Mouse (Mus musculus) hindbrain, embryonic 16.5 days (tissue): ENCODE results near the gene Acyp1. TPM values are rescaled to one million over a fixed set of nuclear protein-coding genes. Genes with fewer than 3 reads are reported as not detected.

Experiments used
- ATAC-seq: fragments of 200-750 bp; cut with Nextera tagmentation; 2 replicates; pipeline ENCODE4 v1.8.0; 2017; ENCODE audit warnings: moderate TSS enrichment, moderate library complexity
- H3K27ac ChIP-seq: fragments of 300-500 bp; sonication (generic); 2 replicates; pipeline ENCODE4 v1.5.1; 2014; ENCODE audit warnings: low read depth, mild to moderate bottlenecking, control low read depth, low read length, moderate library complexity
- H3K27me3 ChIP-seq: fragments of 300-500 bp; sonication (generic); replicated peaks from 2 replicates; pipeline ENCODE4 v1.6.1; 2014; ENCODE audit warnings: low read length; ENCODE audit not compliant: control insufficient read depth, insufficient read depth
- H3K36me3 ChIP-seq: fragments of 300-500 bp; sonication (generic); 2 replicates; pipeline ENCODE4 v1.6.1; 2014; ENCODE audit warnings: mild to moderate bottlenecking, low read length, moderate library complexity, mixed read lengths; ENCODE audit not compliant: control insufficient read depth, insufficient read depth
- H3K4me1 ChIP-seq: fragments of 300-500 bp; sonication (generic); 2 replicates; pipeline ENCODE4 v1.6.1; 2014; ENCODE audit warnings: low read depth, low read length; ENCODE audit not compliant: control insufficient read depth, insufficient read depth
- H3K4me2 ChIP-seq: fragments of 300-500 bp; sonication (generic); 2 replicates; pipeline ENCODE4 v1.6.1; 2014; ENCODE audit warnings: mild to moderate bottlenecking, low read length, control low read depth, moderate library complexity
- H3K4me3 ChIP-seq: fragments of 300-500 bp; sonication (generic); 2 replicates; pipeline ENCODE4 v1.5.1; 2014; ENCODE audit warnings: mild to moderate bottlenecking, low read length, control low read depth, moderate library complexity
- H3K9ac ChIP-seq: fragments of 300-500 bp; sonication (generic); 2 replicates; pipeline ENCODE4 v1.6.1; 2014; ENCODE audit warnings: low read depth, mild to moderate bottlenecking, control low read depth, low read length, moderate library complexity
- H3K9me3 ChIP-seq: fragments of 300-500 bp; sonication (generic); 2 replicates; pipeline ENCODE4 v1.6.1; 2014; ENCODE audit warnings: mild to moderate bottlenecking, low read length, moderate library complexity; ENCODE audit not compliant: control insufficient read depth
- WGBS: fragments of 180-500 bp; shearing (Covaris S2); extraction: QIAGEN DNeasy Blood & Tissue Kit; methylation state at CpG from one replicate; pipeline ENCODE4 v1.1.7; 2014; 5-methylcytosine and 5-hydroxymethylcytosine counted together
- polyA plus RNA-seq: library from polyadenylated mRNA; unstranded; fragments of >200 nt; fragmentation: Nextera tagmentation; extraction: Ambion mirVana; gene quantifications from 2 replicates; pipeline ENCODE4 v1.2.1, GENCODE M21; 2015

Gene Acyp1
- polyA plus RNA-seq, 1 experiment from 2014 or later = 58.4 TPM

GRCm38 (mm10) chr12:85298127-85298834 lies 10.0 kb upstream of the Acyp1 start:
- Histone ChIP-seq H3K36me3 (peaks cover 24% of the 10 kb centered on the region), H3K4me2 (no peak overlapping the region), H3K27ac (no peak overlapping the region), H3K27me3 (no peaks in the 10 kb centered on the region), H3K4me1 (no peaks in the 10 kb centered on the region), H3K9ac (no peak overlapping the region), H3K9me3 (peaks cover 5% of the 10 kb centered on the region; the same call in 1 of the 2 replicates), H3K4me3 (no peak overlapping the region)
- ATAC-seq = no peak
- WGBS = 80% methylated on average over 11 of the region's 11 CpGs

- Histone ChIP-seq H3K27me3 (no peaks in the 10 kb centered on the region), H3K9ac (no peak overlapping the region), H3K9me3 (peaks cover 5% of the 10 kb centered on the region; the same call in 1 of the 2 replicates), H3K4me2 (no peak overlapping the region), H3K36me3 (peaks cover 20% of the 10 kb centered on the region), H3K4me1 (no peaks in the 10 kb centered on the region), H3K4me3 (no peak overlapping the region), H3K27ac (no peak overlapping the region)
- ATAC-seq = no peak
- 82% methylated on average over 10 of the region's 10 CpGs for WGBS
These were observed 9.2 kb upstream of the Acyp1 start for GRCm38 (mm10) chr12:85297345-85297997.

GRCm38 (mm10) chr12:85296915-85297314 lies 8.7 kb upstream of the Acyp1 start:
- WGBS = 75% methylated on average over 5 of the region's 5 CpGs
- H3K9ac ChIP-seq = no peak overlapping the region
- ATAC-seq = no peak
- H3K9me3 ChIP-seq = peaks cover 5% of the 10 kb centered on the region; the same call in 1 of the 2 replicates
- H3K4me3 ChIP-seq = no peak overlapping the region
- H3K4me1 ChIP-seq = no peaks in the 10 kb centered on the region
- H3K27ac ChIP-seq = no peak overlapping the region
- H3K27me3 ChIP-seq = no peaks in the 10 kb centered on the region
- H3K36me3 ChIP-seq = peaks cover 17% of the 10 kb centered on the region
- no peak overlapping the region for H3K4me2 ChIP-seq

GRCm38 (mm10) chr12:85295506-85295905 lies 7.3 kb upstream of the Acyp1 start:
- no peak overlapping the region for H3K4me2 ChIP-seq
- no peaks in the 10 kb centered on the region for H3K4me1 ChIP-seq
- H3K27ac ChIP-seq = no peak overlapping the region
- no peak overlapping the region for H3K9ac ChIP-seq
- no peak for ATAC-seq
- H3K9me3 ChIP-seq = peaks cover 5% of the 10 kb centered on the region; the same call in 1 of the 2 replicates
- peaks cover 4% of the 10 kb centered on the region for H3K36me3 ChIP-seq
- WGBS = 92% methylated on average over 2 of the region's 2 CpGs
- H3K27me3 ChIP-seq = no peaks in the 10 kb centered on the region
- H3K4me3 ChIP-seq = no peak overlapping the region

DNA sequence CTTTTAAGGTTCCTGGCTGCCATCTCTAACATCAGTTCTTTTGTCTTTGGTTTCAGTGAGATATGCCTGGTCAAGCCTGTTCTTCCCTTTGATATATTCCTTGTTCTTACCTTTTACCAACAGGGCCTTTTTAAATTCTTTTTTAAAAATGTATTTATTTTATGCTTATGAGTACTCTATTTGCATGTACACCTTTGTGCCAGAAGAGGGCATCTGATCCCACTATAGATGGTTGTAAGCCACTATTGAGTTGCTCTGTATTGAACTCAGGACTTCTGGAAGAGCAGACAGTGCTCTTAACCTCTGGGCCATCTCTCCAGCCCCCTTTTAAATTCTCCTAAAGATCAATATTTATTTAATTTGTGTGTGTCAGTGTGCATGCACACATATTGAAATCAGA lies 4.7 kb upstream of the Acyp1 start:
- Histone ChIP-seq H3K27ac (no peak overlapping the region), H3K27me3 (no peaks in the 10 kb centered on the region), H3K9ac (no peak overlapping the region), H3K9me3 (peaks cover 5% of the 10 kb centered on the region; the same call in 1 of the 2 replicates), H3K4me2 (no peak overlapping the region), H3K4me3 (no peak overlapping the region), H3K4me1 (peaks cover 10% of the 10 kb centered on the region), H3K36me3 (no peaks in the 10 kb centered on the region)
- no peak for ATAC-seq

- H3K4me3 ChIP-seq = no peak overlapping the region
- no peak overlapping the region for H3K4me2 ChIP-seq
- no peaks in the 10 kb centered on the region for H3K27me3 ChIP-seq
- no peaks in the 10 kb centered on the region for H3K36me3 ChIP-seq
- ATAC-seq = no peak
- H3K9ac ChIP-seq = no peak overlapping the region
- peaks cover 11% of the 10 kb centered on the region for H3K4me1 ChIP-seq
- H3K27ac ChIP-seq = no peak overlapping the region
- H3K9me3 ChIP-seq = peaks cover 5% of the 10 kb centered on the region; the same call in 1 of the 2 replicates
- WGBS = 77% methylated on average over 6 of the region's 6 CpGs
These were observed 4.0 kb upstream of the Acyp1 start for GRCm38 (mm10) chr12:85292288-85292687.

GRCm38 (mm10) chr12:85291541-85291940 lies 3.3 kb upstream of the Acyp1 start:
- Histone ChIP-seq H3K36me3 (no peaks in the 10 kb centered on the region), H3K4me3 (no peak overlapping the region), H3K27me3 (no peaks in the 10 kb centered on the region), H3K9me3 (peaks cover 5% of the 10 kb centered on the region; the same call in 1 of the 2 replicates), H3K27ac (no peak overlapping the region), H3K4me1 (peaks cover 11% of the 10 kb centered on the region), H3K9ac (no peak overlapping the region), H3K4me2 (no peak overlapping the region)
- ATAC-seq = no peak

DNA sequence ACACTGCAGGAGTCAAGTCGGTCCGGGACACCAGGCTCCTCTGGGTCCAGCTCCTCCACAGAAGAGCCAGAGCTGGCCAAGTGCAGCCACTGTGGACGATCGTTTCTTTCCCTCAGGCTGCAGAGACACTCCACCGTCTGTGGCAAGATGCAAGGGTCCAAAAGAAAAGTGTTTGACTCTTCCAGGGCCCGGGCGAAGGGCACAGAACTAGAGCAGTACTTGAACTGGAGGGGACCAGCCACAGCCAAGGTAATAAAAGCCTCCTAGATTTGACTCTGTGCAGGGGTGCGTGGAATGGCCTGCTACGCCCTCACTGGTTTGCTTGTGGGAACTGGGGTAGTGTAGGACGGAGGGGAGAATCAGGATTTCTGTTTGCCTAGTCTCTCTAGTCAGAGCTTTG lies 2.4 kb upstream of the Acyp1 start:
- 82% methylated on average over 10 of the region's 10 CpGs for WGBS
- Histone ChIP-seq H3K27me3 (no peaks in the 10 kb centered on the region), H3K4me3 (no peak overlapping the region), H3K4me2 (no peak overlapping the region), H3K9me3 (peaks cover 5% of the 10 kb centered on the region; the same call in 1 of the 2 replicates), H3K36me3 (no peaks in the 10 kb centered on the region), H3K4me1 (peaks cover 11% of the 10 kb centered on the region), H3K27ac (no peak overlapping the region), H3K9ac (no peak overlapping the region)
- no peak for ATAC-seq

- Histone ChIP-seq H3K36me3 (no peaks in the 10 kb centered on the region), H3K9ac (peak overlapping the region; percentile 58), H3K27ac (no peak overlapping the region; the same call in 1 of the 2 replicates), H3K4me3 (peak overlapping the region; percentile 53), H3K9me3 (peaks cover 2% of the 10 kb centered on the region; the same call in 1 of the 2 replicates), H3K4me2 (peak overlapping the region; percentile 85), H3K4me1 (peaks cover 11% of the 10 kb centered on the region), H3K27me3 (no peaks in the 10 kb centered on the region)
- ATAC-seq = no peak
- WGBS = 57% methylated on average over 24 of the region's 24 CpGs
These were observed 1.1 kb upstream of the Acyp1 start for GRCm38 (mm10) chr12:85289157-85290000.
